Mouse (Mus musculus): ENCODE measurements around the gene Chat. TPM values are rescaled to one million over a fixed set of nuclear protein-coding genes. Genes with fewer than 3 reads are reported as not detected.

Chat gene
- polyA plus RNA-seq, 1 experiment: not detected

DNA sequence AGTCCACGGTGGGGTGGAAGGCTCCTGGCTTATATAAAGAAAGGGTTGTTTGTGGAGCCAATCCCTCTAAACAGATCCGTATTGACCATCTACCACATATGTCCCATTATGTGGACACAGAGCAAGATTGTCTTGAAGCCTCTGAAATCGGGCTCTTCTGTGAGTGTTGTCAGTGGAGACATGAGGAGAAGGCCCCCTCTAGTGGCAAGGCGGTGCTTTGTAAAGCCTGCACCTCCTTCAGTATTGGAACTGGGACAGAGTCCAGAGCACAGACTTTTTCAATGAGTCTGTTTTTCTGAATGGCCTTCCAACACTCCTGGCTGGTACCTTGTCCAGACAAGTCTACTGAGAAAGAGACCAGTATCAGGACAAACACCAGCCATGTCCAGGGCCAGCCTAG, 7.2 kb upstream of the Chat start:
- no peak for TF ChIP-seq GATA1 (IDR thresholded peaks at IDR 0.05; ENCODE audit: low read length)

DNA sequence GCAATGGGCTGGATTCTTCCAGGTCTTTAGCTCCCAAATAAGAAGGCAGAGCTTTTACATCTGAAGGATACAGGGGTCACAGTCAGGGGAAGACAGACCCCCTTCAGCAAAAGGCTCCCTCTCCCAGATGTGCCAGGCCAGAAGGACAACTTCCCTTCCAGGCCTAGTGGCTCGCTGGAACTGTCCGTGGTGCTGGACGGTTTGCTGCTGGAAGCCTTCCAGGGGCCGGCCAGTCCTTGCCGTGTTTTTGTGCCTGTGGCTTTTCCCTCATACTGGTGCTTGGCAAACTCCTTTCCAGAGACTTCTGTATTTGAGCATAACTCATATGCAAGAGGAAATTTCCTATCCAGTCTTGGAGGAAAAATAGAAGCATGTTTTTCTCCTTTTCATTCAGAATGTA, 1.8 kb upstream of the Chat start:
- TF ChIP-seq GATA1 (IDR thresholded peaks at IDR 0.05; ENCODE audit: low read length): no peak

DNA sequence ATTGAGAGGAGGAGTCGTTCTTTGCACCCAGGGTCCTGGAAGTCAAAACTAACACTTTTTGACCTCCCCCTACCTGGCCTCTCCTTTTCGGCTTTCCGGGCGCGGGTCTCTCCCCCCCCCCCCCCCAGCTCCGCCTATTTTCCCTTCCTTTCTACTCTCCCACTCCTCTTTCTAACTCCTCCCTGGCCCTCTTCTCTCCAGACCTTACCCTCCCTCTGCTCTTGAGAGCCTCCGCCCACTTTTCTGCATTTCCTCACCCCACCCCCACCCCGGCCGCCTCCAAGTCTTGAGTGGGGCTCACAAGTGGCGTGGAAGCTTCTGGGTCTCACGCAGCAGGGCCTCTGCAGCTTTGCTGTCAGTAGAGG, 301 bp downstream of the Chat start:
- no peak for TF ChIP-seq GATA1 (IDR thresholded peaks at IDR 0.05; ENCODE audit: low read length)

DNA sequence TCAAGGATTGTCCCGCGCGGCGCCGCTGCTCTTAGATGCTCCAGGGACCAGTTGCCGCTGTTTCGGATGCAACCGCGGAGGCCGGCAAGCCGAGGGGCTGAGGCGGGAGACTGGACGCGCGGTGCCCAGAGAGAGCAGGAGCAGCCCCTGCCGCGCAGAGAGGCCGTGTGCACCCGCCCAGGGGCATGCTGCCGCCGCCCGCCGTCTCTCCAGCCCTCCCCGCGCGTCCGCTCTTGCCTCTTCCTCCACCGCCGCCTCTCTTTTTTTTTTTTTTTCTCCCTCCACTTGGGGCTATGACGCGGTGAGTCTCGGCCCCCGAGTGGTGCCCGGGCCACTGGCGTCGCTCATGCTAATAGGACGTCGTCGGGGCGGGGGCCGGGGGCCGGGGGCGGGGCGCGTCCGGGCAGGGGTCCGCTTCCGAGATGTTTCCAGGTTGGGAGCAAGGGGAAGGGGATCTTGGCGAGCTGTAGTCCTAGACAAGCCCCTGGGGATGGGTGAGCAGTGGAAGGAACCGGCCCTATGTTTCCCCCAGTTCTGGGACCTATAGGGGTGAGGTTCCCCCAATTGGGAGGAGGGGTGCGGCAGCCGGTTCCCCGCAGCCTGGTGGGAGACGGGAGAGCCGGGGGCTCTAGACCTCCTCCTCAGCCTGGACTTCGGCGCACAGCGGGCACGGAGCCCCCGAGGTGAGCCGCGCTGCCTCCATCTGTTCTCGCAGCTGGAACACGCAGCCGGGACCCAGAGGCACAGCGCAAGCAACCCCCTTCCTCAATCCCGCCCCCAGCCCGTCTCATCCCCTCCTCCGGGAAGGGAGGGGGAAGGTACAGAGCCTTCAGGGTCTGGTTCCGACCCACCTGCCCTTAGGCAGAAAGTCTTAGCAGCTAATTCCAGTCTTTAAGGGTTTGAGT, 936 bp downstream of the Chat start, which contains the start of gene Slc18a3:
Gene Slc18a3, minus strand, starts transcription at position 250 of the 905 bp plus-strand sequence.
- no peak for TF ChIP-seq GATA1 (IDR thresholded peaks at IDR 0.05; ENCODE audit: low read length)

DNA sequence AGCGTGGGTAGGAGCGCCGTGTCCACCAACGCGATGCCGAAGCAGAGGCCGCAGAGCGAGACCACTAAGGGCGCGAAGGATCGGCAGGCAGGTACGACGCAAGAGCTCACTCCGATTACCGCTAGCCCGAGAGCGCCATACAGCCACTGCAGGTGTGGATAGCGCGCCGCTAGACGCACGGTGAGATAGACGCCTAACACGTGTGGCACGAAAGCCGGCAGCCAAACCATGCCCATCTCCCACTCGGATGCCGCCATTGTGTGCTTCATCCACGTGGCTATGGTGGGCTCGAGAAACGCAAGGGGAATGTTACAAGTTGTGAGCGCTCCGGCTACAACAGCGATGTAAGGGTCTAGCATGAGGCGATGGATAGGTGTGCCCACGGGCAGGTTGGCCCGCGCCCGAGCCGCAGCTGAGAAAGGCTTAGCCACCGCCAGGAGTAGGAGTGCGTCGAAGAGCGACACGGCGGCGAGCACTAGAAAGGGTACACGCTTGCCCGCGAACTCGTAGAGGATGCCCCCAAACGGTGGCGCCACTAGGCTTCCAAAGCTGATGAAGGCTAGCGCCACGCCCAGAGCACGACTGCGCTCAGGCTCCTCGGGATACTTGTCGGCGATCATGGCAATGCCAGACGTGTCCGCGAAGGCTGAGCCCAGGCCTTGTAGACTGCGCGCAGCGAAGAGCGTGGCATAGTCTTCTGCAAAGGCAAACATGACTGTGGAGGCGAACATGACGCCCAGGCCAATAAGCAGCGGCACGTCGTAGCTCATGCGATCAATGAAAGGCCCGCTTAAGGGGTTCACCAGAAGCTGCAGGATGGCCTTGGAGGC, 2.4 kb downstream of the Chat start:
- TF ChIP-seq GATA1 (IDR thresholded peaks at IDR 0.05; ENCODE audit: low read length): no peak

DNA sequence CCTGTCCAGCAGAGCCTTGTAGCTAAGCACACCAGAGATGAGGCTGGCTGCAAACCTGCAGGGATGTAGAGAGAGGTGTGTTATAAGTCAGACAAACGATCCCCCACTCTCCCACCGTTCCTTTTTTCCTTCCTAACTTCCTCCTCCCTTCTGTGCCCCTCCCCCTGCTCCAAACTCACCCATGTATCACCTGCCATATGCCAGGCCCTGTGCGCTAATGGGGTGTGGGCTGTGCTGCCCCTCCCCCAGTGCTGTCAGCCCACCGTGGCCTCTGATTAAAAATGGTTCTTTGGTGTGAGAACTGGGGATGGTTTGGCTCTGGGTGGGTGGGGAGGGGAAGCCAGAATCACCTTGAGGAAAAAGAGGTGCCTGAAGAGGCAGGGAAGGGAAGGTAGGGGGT, 13.2 kb downstream of the Chat start:
- no peak for TF ChIP-seq GATA1 (IDR thresholded peaks at IDR 0.05; ENCODE audit: low read length)

DNA sequence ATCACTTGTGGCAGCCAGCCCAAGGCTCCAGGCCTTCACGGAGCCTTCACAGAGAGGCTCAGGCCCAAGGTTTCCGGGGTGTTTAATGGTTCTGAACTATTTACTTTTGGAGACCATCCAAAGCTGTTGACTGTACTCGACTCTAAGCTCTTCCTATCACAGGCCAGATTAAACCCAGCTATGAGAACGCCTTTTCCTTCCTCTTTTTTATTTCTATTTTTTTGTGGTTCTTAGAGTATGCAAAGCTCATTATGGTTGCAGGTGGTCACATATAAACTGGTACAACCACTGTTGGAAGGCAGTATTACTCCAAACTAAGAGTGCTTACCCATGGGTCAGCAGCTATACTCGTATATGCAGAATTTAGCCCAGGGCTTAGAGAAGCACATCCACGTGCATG, 18.8 kb downstream of the Chat start:
- TF ChIP-seq GATA1 (IDR thresholded peaks at IDR 0.05; ENCODE audit: low read length): no peak

DNA sequence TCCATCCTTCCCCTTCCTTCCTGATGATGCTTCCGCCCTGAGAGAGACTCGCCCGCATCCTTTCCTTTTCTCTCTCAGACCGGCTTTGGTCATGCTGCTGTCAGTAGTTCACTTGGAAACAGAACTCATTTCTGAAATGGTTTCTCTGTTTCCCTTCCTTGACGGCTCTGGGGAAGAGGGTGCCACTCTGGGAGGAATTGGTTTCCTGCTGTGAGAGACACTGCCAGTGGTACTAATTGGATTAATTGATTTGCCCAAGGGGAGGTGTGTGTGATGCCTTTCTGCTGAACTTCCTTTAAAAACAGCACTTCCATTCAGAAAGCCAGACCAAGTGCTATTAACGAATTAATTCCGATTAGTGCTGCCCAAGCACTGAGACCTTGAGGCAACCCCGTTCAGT, 22.3 kb downstream of the Chat start:
- TF ChIP-seq GATA1 (IDR thresholded peaks at IDR 0.05; ENCODE audit: low read length): no peak

DNA sequence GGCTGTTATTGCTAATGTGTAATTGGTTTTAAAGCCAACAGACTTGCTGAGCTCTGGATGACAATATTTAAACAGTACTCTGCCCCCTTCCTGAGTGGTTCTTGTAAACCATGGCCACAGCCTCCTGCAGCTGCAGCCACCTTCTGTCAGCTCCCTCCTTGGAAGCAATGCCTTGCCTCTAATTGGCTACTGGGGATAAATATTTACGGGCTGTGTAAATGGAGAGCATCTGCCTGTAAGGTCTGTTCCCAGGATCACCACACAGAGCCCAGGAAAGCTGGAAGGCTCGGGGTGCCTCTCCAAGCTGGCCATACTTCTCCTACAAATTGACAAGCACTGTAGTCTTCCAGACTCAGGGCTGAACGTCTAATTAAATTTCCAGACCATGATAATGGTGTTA, 26.0 kb downstream of the Chat start:
- no peak for TF ChIP-seq GATA1 (IDR thresholded peaks at IDR 0.05; ENCODE audit: low read length)

DNA sequence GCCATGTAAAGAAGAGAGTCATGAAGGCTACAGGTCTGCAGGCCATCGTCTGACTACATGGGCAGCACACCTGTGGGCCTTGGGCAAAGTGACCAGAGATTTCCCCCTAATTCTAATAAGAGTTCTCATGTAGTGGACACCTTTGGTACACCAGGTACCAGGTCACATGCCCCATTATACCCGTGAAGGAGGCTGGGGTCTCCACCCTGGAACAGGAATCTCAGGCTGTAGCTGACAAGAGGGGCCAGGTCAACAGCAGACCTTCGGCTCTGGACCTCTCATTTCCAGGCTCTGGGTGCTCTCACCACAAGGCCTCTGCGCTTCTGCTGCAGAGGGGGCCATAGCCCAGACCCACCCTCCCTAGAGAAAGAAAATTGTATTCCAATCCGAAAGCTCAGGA, 26.5 kb downstream of the Chat start:
- no peak for TF ChIP-seq GATA1 (IDR thresholded peaks at IDR 0.05; ENCODE audit: low read length)

DNA sequence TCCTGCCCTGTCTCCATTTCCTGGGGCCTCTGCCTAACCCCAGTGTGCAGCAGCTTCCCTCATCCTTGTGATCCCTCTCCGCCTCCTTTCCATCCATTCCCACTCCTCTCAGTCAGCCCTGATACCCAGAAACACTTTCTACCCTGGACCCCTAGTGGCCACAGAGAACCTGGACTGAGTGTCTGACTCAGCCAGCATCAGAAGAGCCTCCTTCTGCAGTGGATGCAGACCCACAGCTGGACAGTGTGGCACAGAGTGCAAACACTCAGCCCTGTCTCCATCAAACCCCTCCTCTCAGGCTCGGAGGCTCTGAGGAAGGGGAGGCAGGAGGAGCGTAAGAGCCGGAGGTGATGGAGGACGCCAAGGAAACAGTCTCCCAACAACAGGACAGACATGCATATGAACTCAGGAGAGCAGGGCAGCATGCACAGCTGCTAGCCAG, 28.4 kb downstream of the Chat start:
- no peak for TF ChIP-seq GATA1 (IDR thresholded peaks at IDR 0.05; ENCODE audit: low read length)

DNA sequence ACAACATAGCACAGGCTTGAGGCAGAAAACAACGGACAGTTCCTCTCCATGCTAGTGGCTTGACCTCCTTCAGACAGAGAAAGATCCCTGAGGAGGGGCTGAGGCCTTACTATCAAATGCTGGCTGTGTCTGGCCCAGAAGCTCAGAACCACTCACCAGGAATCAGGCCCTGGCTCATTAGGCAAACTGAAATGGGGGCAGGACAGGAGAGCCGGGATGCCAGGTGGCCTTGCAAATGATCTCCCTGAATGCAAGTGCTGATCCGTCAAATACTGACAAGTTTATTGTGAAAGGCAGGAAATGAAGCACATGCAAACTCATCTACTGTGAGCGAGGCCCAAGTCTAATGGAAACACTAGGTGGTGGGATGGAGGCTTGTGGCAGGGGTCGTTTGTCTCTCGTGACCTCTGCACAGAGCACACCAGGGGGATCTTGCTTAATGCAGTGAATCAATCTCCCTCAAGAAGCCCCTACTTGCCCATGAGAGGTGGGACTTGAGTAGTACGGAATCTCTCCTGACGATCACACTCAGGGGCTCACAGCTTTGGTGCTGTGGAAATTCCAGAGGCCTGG, 36.7 kb downstream of the Chat start:
- TF ChIP-seq GATA1 (IDR thresholded peaks at IDR 0.05; ENCODE audit: low read length): no peak

DNA sequence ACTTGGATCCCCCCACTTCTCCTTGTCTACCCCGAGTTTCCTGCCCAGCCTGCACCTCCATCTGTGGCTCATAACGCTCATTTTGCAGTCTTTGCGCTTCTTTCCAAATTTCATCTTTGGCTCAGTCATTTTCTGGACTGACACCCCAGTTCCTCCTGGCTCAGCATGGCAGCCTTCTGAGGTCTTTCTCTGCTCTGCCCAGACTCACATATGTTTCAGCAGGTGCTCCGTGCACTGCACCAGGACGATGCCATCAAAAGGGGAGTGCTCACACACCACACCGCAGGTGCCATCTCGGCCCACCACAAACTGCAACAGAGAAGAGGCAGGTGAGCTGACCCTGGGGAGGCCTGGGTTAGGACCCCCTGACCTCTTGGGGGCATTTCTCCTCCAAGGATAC, 41.8 kb downstream of the Chat start:
- no peak for TF ChIP-seq GATA1 (IDR thresholded peaks at IDR 0.05; ENCODE audit: low read length)

DNA sequence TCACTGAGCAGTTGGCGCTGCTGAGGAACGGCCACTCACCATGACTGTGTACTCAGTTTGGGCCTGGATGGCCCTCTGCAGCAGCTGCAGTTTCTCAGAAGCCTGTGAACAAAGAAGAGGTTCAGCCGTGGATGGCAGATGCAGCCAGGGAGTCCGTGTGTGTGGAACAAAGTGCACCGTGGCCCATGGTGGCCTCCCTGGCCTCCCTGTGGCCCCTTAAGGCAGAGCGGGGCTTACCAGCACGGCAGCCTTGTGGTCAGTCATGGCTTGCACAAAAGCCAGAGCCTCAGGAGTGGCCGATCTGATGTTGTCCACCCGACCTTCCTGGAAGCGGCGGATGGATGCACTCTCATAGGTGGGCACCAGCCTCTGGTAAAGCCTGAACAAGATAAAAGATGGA, 47.0 kb downstream of the Chat start:
- TF ChIP-seq GATA1 (IDR thresholded peaks at IDR 0.05; ENCODE audit: low read length): no peak

DNA sequence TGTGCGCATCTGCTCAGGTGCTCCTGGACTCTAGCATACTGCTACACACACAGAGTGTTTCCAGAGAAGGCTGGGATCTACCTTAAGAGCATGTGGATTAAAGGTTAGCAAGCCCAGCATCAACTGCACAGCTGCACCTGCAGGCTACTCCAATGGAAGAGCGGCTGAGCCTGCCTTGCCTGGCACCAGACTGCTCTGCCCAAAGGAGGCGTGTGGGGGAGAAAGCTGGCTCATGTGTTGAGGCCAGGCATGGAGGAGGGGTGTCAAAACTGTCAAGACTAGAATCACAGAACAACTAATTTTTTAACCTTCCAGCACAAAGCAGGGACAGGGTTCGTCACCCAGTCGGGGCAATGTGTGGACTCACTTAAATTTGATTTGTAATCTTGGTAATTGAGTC, 53.7 kb downstream of the Chat start:
- no peak for TF ChIP-seq GATA1 (IDR thresholded peaks at IDR 0.05; ENCODE audit: low read length)

DNA sequence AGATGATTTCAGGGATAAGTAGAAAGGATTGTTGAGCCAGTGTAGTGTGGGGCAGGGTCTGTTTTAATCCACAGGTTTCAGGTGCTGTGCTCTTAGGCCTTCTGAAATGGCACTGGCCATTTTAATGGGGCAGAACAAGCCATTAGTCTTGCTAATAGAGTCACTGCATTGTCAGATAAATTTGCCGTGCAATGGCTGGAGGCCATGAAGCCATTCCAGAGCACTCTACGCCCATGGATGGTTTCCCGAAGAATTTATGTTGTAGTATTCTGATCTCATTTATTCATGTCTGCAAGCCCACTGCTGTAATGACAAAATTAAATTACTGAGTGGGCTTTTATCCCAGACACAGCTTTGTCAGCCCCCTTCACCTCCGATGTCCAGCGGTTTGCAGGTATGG, 55.7 kb downstream of the Chat start:
- TF ChIP-seq GATA1 (IDR thresholded peaks at IDR 0.05; ENCODE audit: low read length): no peak

Data from G1E-ER4 (cell line).